Mouse (Mus musculus) hematopoietic multipotent progenitor cell, adult 10-12 weeks (in vitro differentiated cells): ENCODE data around the gene C1s1. TPM values are rescaled to one million over a fixed set of nuclear protein-coding genes. Genes with fewer than 3 reads are reported as not detected.

Experiments
- polyA plus RNA-seq: library from polyadenylated mRNA; stranded (reverse); fragments of >175 nt; gene quantifications from 2 replicates; pipeline ENCODE4 v1.2.3, GENCODE M21; 2012; ENCODE audit warnings: low replicate concordance

Gene C1s1
- polyA plus RNA-seq = 0.03 TPM in 1 of 2 replicates, not detected in the other

GRCm38 (mm10) chr6:124542284-124542683 lies at the start of gene C1s1:
Gene C1s1, minus strand, starts transcription at chr6:124542359.

DNA sequence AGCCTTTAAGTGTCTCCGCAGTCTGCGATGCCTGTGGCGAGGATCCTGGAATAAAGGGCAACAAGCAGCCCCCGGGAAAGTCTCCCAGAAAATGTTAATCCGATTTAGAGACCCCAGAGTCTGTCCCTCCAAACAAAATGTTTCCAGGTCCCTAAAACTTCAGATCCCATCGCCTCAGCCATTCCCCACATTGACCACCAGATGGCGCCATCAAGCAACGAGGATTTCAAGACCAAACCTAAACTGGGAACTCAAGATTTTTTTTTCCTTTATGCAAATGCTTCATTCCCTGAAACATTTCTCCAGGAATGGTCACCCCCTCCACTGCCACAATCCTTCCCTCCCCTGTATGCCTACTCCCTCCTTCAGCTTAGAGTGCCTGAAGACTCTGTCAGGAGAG lies 27.9 kb upstream of the C1s1 start, which contains the start of gene C1rb:
Gene C1rb (plus strand): TSS at position 269 of the 400 bp plus-strand sequence.

DNA sequence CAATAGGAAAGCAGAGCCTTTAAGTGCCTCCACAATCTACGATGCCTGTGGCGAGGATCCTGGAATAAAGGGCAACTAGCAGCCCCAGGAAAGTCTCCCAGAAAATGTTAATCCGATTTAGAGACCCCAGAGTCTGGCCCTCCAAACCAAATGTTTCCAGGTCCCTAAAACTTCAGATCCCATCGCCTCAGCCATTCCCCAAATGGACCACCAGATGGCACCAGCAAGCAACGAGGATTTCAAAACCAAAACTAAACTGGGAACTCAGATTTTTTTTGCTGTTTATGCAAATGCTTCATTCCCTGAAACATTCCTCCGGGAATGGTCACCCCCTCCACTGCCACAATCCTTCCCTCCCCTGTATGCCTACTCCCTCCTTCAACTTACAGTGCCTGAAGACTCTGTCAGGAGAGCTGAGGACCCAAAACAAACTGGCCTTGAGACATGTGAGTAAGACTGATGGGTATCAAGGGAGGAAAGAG lies 29.8 kb downstream of the C1s1 start, which contains the start of gene C1ra:
Gene C1ra (plus strand): TSS at position 51 of the 482 bp plus-strand sequence.

GRCm38 (mm10) chr6:124492842-124493561 lies 49.2 kb downstream of the C1s1 start, which contains the start of gene C1rl:
Gene C1rl, plus strand, starts transcription at chr6:124493113.

Other genes starting within 250 kb of the C1s1 start
- gene Cd163, start 237.7 kb downstream of the C1s1 start, polyA plus RNA-seq = 1.2 and 3.4 TPM in 2 replicates
- 10.7 and 24.3 TPM in 2 replicates for gene Pex5, start 127.3 kb downstream of the C1s1 start, polyA plus RNA-seq
- gene Clstn3, start 77.6 kb downstream of the C1s1 start, polyA plus RNA-seq = 0.76 and 1.6 TPM in 2 replicates
- 0.25 and 0.44 TPM in 2 replicates for gene C1rl, start 49.2 kb downstream of the C1s1 start, polyA plus RNA-seq
- 1.8 and 3.7 TPM in 2 replicates for gene C1ra, start 30.0 kb downstream of the C1s1 start, polyA plus RNA-seq
- gene C1rb, start 27.9 kb upstream of the C1s1 start, polyA plus RNA-seq = not detected in 2 replicates
- not detected in 2 replicates for gene C1s2, start 93.7 kb upstream of the C1s1 start, polyA plus RNA-seq
- 83.8 and 87.0 TPM in 2 replicates for gene Lpcat3, start 120.7 kb upstream of the C1s1 start, polyA plus RNA-seq
- 107 and 155 TPM in 2 replicates for gene Emg1, start 169.8 kb upstream of the C1s1 start, polyA plus RNA-seq
- gene Phb2, start 170.0 kb upstream of the C1s1 start, polyA plus RNA-seq = 104 and 182 TPM in 2 replicates
- 219 and 299 TPM in 2 replicates for gene Ptpn6, start 196.4 kb upstream of the C1s1 start, polyA plus RNA-seq
- gene Grcc10, start 199.0 kb upstream of the C1s1 start, polyA plus RNA-seq = 58.8 and 109 TPM in 2 replicates
- not detected in 2 replicates for gene Gm45234, start 213.7 kb upstream of the C1s1 start, polyA plus RNA-seq
- 113 and 201 TPM in 2 replicates for gene Atn1, start 214.2 kb upstream of the C1s1 start, polyA plus RNA-seq
- 1.0 and 1.2 TPM in 2 replicates for gene Eno2, start 227.3 kb upstream of the C1s1 start, polyA plus RNA-seq
- gene Lrrc23, start 237.4 kb upstream of the C1s1 start, polyA plus RNA-seq = 0.48 and 1.9 TPM in 2 replicates